Mouse (Mus musculus): ENCODE data around the gene Myt1l.
A peak's percentile ranks its signal among the peaks of the same experiment; 100 is the strongest.

DNA sequence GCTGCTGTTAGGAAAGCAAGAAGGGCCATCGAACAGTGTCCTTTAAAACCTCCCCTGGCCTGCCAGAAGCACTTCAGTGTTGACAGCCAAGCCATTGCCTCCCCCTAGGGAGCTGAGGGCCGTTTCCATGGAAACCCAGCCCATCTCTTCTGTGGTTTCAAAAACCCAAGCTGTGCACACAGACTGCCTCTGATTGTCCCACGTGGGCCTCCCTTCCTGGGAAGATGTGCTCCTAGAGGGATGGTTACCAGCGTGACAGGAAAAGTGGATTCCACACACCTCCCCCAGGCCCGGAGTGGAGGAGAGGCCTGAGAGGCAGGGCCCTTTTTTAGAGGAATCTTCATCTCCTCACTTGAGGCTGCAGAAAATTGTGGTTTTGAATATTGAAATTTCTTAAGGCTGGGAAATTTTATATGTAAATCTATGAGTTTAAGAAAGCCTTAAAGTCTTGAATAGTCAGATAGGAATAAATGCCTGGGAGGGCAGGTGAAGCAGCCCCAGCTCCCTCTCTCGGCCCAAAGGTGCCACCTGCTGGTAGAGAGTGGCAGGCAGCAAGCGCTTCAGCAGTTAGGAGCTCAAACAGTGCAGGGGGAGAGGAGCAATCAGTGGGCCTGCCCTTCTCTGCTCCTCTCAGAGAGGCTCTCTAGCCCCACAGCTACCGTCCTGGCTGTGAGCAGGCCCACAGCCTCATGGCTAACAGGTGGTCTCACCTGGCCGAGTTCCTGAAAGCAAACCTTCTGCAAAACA is 354.9 kb downstream of the Myt1l start:
- TF ChIP-seq POLR2A (IDR thresholded peaks at IDR 0.05; ENCODE audit: extremely low read depth, insufficient read depth, low read length) (no peak), CTCF (IDR thresholded peaks at IDR 0.05; ENCODE audit: low read depth, low read length) (peak; percentile 83)

All from liver, adult 2 months (tissue).